Mouse (Mus musculus) embryonic facial prominence, embryonic 15.5 days (tissue): ENCODE measurements around the gene Mgll. TPM values are rescaled to one million over a fixed set of nuclear protein-coding genes. Genes with fewer than 3 reads are reported as not detected.

Source experiments
- ATAC-seq: fragments of 200-750 bp; cut with Nextera tagmentation; 2 replicates; pipeline ENCODE4 v1.8.0; 2017; ENCODE audit warnings: low read depth, moderate TSS enrichment; ENCODE audit not compliant: insufficient number of reproducible peaks, low FRiP score, low TSS enrichment
- H3K27ac ChIP-seq: fragments of 300-500 bp; sonication (generic); replicated peaks from 2 replicates; pipeline ENCODE4 v1.5.1; 2015; ENCODE audit warnings: mild to moderate bottlenecking, inconsistent platforms
- H3K27me3 ChIP-seq: fragments of 300-500 bp; sonication (generic); 2 replicates; pipeline ENCODE4 v1.6.1; 2015; ENCODE audit warnings: inconsistent platforms
- H3K36me3 ChIP-seq: fragments of 300-500 bp; sonication (generic); 2 replicates; pipeline ENCODE4 v1.6.1; 2015; ENCODE audit warnings: mild to moderate bottlenecking, inconsistent platforms
- H3K4me1 ChIP-seq: fragments of 300-500 bp; sonication (generic); 2 replicates; pipeline ENCODE4 v1.6.1; 2015; ENCODE audit warnings: inconsistent platforms
- H3K4me2 ChIP-seq: fragments of 300-500 bp; sonication (generic); replicated peaks from 2 replicates; pipeline ENCODE4 v1.6.1; 2015; ENCODE audit warnings: mild to moderate bottlenecking, inconsistent platforms
- H3K4me3 ChIP-seq: fragments of 300-500 bp; sonication (generic); replicated peaks from 2 replicates; pipeline ENCODE4 v1.5.1; 2015; ENCODE audit warnings: mild to moderate bottlenecking, inconsistent platforms
- H3K9ac ChIP-seq: fragments of 300-500 bp; sonication (generic); 2 replicates; pipeline ENCODE4 v1.6.1; 2015; ENCODE audit warnings: inconsistent platforms
- H3K9me3 ChIP-seq: fragments of 300-500 bp; sonication (generic); replicated peaks from 2 replicates; pipeline ENCODE4 v1.6.1; 2016; ENCODE audit warnings: inconsistent platforms
- WGBS: fragments of 180-500 bp; shearing (Covaris S2); methylation state at CpG from one replicate; pipeline ENCODE4 v1.1.7; 2015; 5-methylcytosine and 5-hydroxymethylcytosine counted together
- polyA plus RNA-seq: library from polyadenylated mRNA; unstranded; fragments of >200 nt; fragmentation: Nextera tagmentation; extraction: Ambion mirVana; gene quantifications from 2 replicates; pipeline ENCODE4 v1.2.1, GENCODE M21; 2015

Gene Mgll
- polyA plus RNA-seq, 1 experiment from 2014 or later: 28.7 TPM

DNA sequence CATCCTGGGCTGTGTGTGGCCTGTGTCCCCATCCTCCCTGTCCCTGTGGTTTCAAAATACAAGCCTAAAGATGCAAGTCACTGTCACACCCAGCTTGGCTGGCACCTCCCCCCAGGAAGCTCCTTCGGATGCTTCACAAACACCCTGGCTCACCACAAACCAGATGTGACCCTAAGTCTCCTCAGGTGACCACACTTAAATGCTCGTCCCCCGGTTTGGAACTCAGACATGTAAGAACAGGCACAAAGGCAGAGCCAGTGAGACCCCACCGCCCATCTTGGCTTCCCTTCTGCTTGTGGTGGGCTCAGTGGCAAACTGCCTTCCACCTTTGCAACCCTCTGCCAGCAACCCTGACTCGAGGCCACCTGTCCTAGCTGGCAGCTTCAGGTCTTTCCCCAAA is 110.8 kb downstream of the Mgll start:
- Histone ChIP-seq H3K36me3 (peaks cover 47% of the 10 kb centered on the region), H3K27ac (no peak overlapping the region), H3K4me3 (no peak overlapping the region), H3K9me3 (no peaks in the 10 kb centered on the region), H3K27me3 (no peaks in the 10 kb centered on the region), H3K4me1 (0 out of 2 replicates have a peak, but pooled peaks cover 3% of the 10 kb centered on the region), H3K4me2 (no peak overlapping the region), H3K9ac (no peak overlapping the region)
- 55% methylated on average over 5 of the region's 5 CpGs for WGBS
- no peak for ATAC-seq

DNA sequence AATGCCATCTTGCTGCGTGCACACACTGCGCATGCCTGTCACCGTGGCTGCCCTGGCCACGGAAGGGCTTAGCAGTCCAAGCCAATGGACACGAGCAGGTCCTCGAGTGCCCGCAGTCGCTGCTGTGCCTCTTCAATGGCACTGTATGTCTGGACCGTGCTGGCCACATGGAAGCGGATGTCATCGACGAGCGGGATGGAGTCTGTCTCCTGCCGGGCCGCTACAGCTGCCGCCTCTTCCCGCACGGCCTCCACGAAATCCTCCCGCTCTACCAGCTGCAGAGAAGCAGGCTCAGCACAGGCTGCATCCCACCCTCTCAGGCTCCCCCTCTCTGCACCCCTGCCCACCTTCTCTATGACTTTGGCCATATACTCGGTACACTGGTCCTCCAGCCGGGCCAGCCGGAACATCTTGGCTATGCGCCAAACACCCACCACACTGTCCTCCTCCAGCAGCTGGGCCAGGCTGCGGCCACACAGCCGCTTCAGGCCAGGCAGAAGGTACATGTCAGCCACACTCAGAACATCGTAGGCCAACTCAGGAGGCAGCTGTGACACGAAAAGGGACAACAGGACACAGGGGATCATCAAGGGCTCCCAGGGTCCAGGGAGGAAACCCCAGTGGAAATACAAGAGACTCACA is 112.1 kb downstream of the Mgll start:
- Histone ChIP-seq H3K4me1 (peaks cover 13% of the 10 kb centered on the region), H3K27ac (no peak overlapping the region), H3K4me2 (no peak overlapping the region), H3K36me3 (peaks cover 47% of the 10 kb centered on the region), H3K9me3 (no peaks in the 10 kb centered on the region), H3K4me3 (no peak overlapping the region), H3K9ac (no peak overlapping the region), H3K27me3 (no peaks in the 10 kb centered on the region)
- ATAC-seq: no peak
- 88% methylated on average over 28 of the region's 28 CpGs for WGBS

DNA sequence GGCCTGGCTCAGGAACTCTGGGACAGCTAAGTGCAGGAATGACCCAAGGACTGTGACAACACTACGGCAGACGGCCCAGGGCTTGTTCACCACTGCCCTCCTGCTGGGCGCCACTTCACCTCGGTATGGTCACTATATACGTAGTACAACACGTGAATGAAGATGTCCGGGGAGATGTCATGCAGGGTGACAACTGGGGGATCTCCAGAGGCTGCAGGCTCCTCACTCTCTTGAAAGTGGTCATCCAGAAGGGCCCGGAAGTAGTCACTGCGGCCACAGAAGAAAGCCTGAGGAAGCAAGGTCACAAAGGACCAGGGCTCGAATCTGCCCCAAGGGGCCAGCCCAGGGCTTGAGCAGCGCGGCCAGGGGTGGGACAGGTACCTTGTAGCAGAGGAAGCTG is 113.8 kb downstream of the Mgll start:
- Histone ChIP-seq H3K9me3 (no peaks in the 10 kb centered on the region), H3K36me3 (peaks cover 47% of the 10 kb centered on the region), H3K4me3 (no peak overlapping the region), H3K4me2 (no peak overlapping the region), H3K9ac (no peak overlapping the region), H3K4me1 (peaks cover 16% of the 10 kb centered on the region), H3K27me3 (no peaks in the 10 kb centered on the region), H3K27ac (no peak overlapping the region)
- ATAC-seq: no peak
- WGBS: 91% methylated on average over 12 of the region's 12 CpGs

- no peak overlapping the region for H3K4me3 ChIP-seq
- WGBS: 89% methylated on average over 10 of the region's 10 CpGs
- peaks cover 47% of the 10 kb centered on the region for H3K36me3 ChIP-seq
- H3K4me2 ChIP-seq: no peak overlapping the region
- peaks cover 22% of the 10 kb centered on the region for H3K4me1 ChIP-seq
- H3K9ac ChIP-seq: no peak overlapping the region
- H3K9me3 ChIP-seq: no peaks in the 10 kb centered on the region
- H3K27ac ChIP-seq: no peak overlapping the region
- ATAC-seq: no peak
- no peaks in the 10 kb centered on the region for H3K27me3 ChIP-seq
Measured at GRCm38 (mm10) chr6:88838613-88839012, 114.4 kb downstream of the Mgll start.

DNA sequence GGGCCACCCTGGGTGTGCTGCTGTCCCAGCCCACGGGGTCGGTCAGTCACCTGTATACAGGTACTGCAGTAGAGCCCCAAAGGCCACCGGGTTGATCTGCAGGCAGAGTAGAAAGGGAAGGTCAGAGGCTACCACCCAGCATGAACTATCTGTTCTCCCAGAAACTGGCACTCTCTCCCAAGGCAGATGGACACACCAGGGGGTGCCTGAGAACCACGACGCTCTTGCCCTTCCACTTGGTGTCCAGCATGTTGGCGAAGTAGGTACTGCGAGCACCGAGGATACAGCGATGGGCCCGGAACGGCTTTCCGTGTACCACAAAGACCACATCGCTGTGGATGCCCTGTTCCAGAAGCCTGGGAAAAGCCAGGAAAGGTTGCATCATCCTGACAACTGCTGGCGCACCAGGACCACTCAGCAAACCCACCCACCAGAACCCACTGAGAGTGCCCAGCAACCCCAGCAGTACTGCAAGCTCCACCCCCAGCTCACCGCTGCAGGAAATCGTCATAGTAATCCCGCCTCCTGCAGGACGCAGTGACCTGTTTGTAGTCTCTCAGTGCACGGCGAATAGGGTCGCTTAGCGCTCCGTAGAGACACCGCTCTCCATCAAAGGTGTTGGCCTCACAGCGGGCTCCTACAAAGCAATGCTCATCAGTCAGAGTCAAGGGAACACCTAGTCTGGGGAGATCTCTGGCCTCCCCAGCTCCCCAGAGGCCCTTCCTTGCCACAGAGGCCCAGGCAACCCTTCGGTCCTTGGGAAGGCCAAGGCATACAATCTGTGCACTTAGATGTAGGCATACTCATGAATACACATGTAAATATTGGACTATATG is 115.1 kb downstream of the Mgll start:
- H3K4me2 ChIP-seq: no peak overlapping the region
- H3K36me3 ChIP-seq: peaks cover 47% of the 10 kb centered on the region
- peaks cover 26% of the 10 kb centered on the region for H3K4me1 ChIP-seq
- H3K4me3 ChIP-seq: no peak overlapping the region
- no peak overlapping the region for H3K9ac ChIP-seq
- no peak for ATAC-seq
- WGBS: 86% methylated on average over 26 of the region's 26 CpGs
- H3K9me3 ChIP-seq: no peaks in the 10 kb centered on the region
- no peak overlapping the region for H3K27ac ChIP-seq
- no peaks in the 10 kb centered on the region for H3K27me3 ChIP-seq

DNA sequence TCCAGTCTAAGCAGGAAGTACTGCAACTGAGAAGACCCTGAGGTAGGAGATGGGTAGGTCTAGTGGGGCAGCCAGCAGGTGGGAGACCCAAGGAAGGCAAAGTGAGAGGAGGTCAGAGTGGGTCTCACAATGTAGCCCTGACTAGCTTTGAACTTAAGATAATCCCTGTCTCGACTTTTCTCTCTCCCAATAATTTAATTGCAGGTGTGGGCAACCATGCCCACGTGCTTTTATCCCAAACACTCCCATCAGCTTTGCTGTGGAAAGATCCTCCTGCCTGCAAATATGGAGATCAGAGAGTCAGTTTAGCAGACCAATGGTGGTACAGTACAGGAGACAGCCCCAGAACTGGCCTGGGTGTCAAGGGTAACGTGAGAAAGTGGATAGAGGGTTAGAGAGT is 116.0 kb downstream of the Mgll start:
- H3K4me1 ChIP-seq: peaks cover 26% of the 10 kb centered on the region
- no peaks in the 10 kb centered on the region for H3K27me3 ChIP-seq
- no peak overlapping the region for H3K4me2 ChIP-seq
- H3K9ac ChIP-seq: no peak overlapping the region
- no peaks in the 10 kb centered on the region for H3K9me3 ChIP-seq
- ATAC-seq: no peak
- WGBS: 62% methylated on average over 3 of the region's 3 CpGs
- H3K36me3 ChIP-seq: peaks cover 45% of the 10 kb centered on the region
- no peak overlapping the region for H3K27ac ChIP-seq
- H3K4me3 ChIP-seq: no peak overlapping the region; the same call in 1 of the 2 replicates

- Histone ChIP-seq H3K4me2 (peak overlapping the region; percentile 81), H3K9ac (peak overlapping the region; percentile 90), H3K27me3 (no peaks in the 10 kb centered on the region), H3K27ac (peak overlapping the region; percentile 86), H3K9me3 (no peaks in the 10 kb centered on the region), H3K4me3 (peak overlapping the region; percentile 94), H3K36me3 (peaks cover 41% of the 10 kb centered on the region), H3K4me1 (peaks cover 26% of the 10 kb centered on the region)
- ATAC-seq: no peak
- 57% methylated on average over 9 of the region's 9 CpGs for WGBS
Measured at GRCm38 (mm10) chr6:88840791-88841513, 116.7 kb downstream of the Mgll start.

GRCm38 (mm10) chr6:88841514-88841780 is 117.2 kb downstream of the Mgll start:
- Histone ChIP-seq H3K27me3 (no peaks in the 10 kb centered on the region), H3K4me1 (peaks cover 26% of the 10 kb centered on the region), H3K4me2 (peak overlapping the region; percentile 81), H3K36me3 (peaks cover 36% of the 10 kb centered on the region), H3K9ac (peak overlapping the region; percentile 90), H3K27ac (peak overlapping the region; percentile 86), H3K4me3 (peak overlapping the region; percentile 94), H3K9me3 (no peaks in the 10 kb centered on the region)
- ATAC-seq: no peak
- under 1% methylated on average over 22 of the region's 22 CpGs for WGBS

DNA sequence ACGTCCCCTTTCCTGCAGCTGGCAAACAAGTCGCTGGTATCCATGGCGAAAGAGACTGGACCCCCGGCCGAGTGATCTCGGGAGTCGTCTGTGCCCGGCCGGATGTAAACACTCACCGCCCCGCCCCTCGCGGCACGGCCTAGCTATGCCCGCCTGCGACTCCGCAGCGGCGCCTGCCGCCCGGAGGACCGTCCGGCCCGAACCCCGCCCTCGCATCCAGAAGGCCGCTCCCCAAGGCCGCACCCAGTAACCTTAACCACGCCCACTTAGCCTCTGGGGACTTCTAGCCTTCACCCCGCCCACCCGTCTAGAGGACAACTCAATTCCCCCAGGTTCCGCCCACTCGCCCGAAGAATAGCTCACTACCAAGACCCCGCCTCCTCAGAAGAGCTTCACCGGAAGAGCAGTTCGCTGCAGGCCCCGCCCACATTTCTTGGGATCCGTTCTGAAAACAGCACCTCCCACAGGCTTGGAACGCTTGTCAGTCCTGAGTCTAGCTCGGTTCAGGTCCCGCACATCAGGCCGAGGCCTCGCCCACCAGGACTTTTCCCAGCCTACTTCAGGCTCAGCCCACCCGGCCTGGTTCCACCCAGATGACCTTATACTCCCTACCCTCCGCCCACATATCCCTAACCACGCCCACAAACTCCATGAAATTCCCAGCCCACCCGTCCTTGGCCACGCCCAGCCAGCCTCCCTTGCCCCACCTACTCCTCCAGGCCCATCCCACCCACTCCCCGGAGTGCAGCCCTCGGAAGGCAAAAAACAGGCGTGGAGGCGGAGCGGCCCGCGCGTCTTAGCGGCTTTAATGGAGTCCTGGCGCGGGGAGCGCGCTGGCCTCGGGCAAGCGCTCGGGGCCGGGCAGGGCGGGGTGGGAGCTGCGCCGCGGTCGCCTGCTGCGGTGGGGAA is 117.8 kb downstream of the Mgll start, which contains the start of gene Abtb1:
Gene Abtb1 (minus strand): TSS at position 204 of the 909 bp plus-strand sequence.
- WGBS: under 1% methylated on average over 66 of the region's 72 CpGs
- Histone ChIP-seq H3K4me2 (peak within 1 kb of the TSS; percentile 81), H3K4me1 (peaks cover 26% of the 10 kb centered on the region), H3K27me3 (no peaks in the 10 kb centered on the region), H3K27ac (peak within 1 kb of the TSS; percentile 90), H3K36me3 (peaks cover 31% of the 10 kb centered on the region), H3K9ac (peak within 1 kb of the TSS; percentile 90), H3K4me3 (peak within 1 kb of the TSS; percentile 94), H3K9me3 (no peaks in the 10 kb centered on the region)
- ATAC-seq: peak; percentile 98

GRCm38 (mm10) chr6:88842731-88843151 is 118.5 kb downstream of the Mgll start:
- ATAC-seq: no peak
- whole genome bisulfite sequencing: under 1% methylated on average over 30 of the region's 32 CpGs
- Histone ChIP-seq H3K9me3 (no peaks in the 10 kb centered on the region), H3K4me3 (peak overlapping the region; percentile 94), H3K4me2 (peak overlapping the region; percentile 81), H3K27me3 (no peaks in the 10 kb centered on the region), H3K27ac (peak overlapping the region; percentile 90), H3K9ac (peak overlapping the region; percentile 75), H3K4me1 (peaks cover 26% of the 10 kb centered on the region), H3K36me3 (peaks cover 24% of the 10 kb centered on the region)
